Mouse (Mus musculus) midbrain, embryonic 15.5 days (tissue): ENCODE measurements around the gene Kmt2d. TPM values are rescaled to one million over a fixed set of nuclear protein-coding genes. Genes with fewer than 3 reads are reported as not detected.

Source experiments
- ATAC-seq: fragments of 200-750 bp; cut with Nextera tagmentation; replicated peaks from 2 replicates; pipeline ENCODE4 v1.8.0; 2017; ENCODE audit warnings: moderate TSS enrichment
- H3K27ac ChIP-seq: fragments of 300-500 bp; sonication (generic); 2 replicates; pipeline ENCODE4 v1.5.1; 2015; ENCODE audit warnings: mild to moderate bottlenecking, inconsistent platforms
- H3K27me3 ChIP-seq: fragments of 300-500 bp; sonication (generic); replicated peaks from 2 replicates; pipeline ENCODE4 v1.6.1; 2015; ENCODE audit warnings: inconsistent platforms
- H3K36me3 ChIP-seq: fragments of 300-500 bp; sonication (generic); replicated peaks from 2 replicates; pipeline ENCODE4 v1.6.1; 2015; ENCODE audit warnings: inconsistent platforms
- H3K4me1 ChIP-seq: fragments of 300-500 bp; sonication (generic); 2 replicates; pipeline ENCODE4 v1.6.1; 2015; ENCODE audit warnings: inconsistent platforms
- H3K4me2 ChIP-seq: fragments of 300-500 bp; sonication (generic); 2 replicates; pipeline ENCODE4 v1.6.1; 2015; ENCODE audit warnings: inconsistent platforms, mild to moderate bottlenecking, moderate library complexity
- H3K4me3 ChIP-seq: fragments of 300-500 bp; sonication (generic); 2 replicates; pipeline ENCODE4 v1.5.1; 2015; ENCODE audit warnings: mild to moderate bottlenecking, inconsistent platforms
- H3K9ac ChIP-seq: fragments of 300-500 bp; sonication (generic); 2 replicates; pipeline ENCODE4 v1.6.1; 2015; ENCODE audit warnings: mild to moderate bottlenecking, inconsistent platforms
- H3K9me3 ChIP-seq: fragments of 300-500 bp; sonication (generic); 2 replicates; pipeline ENCODE4 v1.6.1; 2016; ENCODE audit warnings: inconsistent platforms
- WGBS: fragments of 180-500 bp; shearing (Covaris S2); methylation state at CpG from one replicate; pipeline ENCODE4 v1.1.7; 2015; ENCODE audit warnings: mixed read lengths; 5-methylcytosine and 5-hydroxymethylcytosine counted together
- polyA plus RNA-seq: library from polyadenylated mRNA; unstranded; fragments of >200 nt; fragmentation: Nextera tagmentation; extraction: Ambion mirVana; gene quantifications from 2 replicates; pipeline ENCODE4 v1.2.1, GENCODE M21; 2015

The Kmt2d gene
- polyA plus RNA-seq, 1 experiment from 2014 or later: 13.5 TPM

- Histone ChIP-seq H3K4me3 (no peak overlapping the region), H3K4me2 (no peak overlapping the region), H3K36me3 (peaks cover 73% of the 10 kb centered on the region), H3K27me3 (no peaks in the 10 kb centered on the region), H3K4me1 (peaks cover 20% of the 10 kb centered on the region), H3K9me3 (no peaks in the 10 kb centered on the region), H3K9ac (no peak overlapping the region), H3K27ac (no peak overlapping the region)
- no peak for ATAC-seq
- 92% methylated on average over 12 of the region's 12 CpGs for WGBS
These were observed 7.5 kb downstream of the Kmt2d start for GRCm38 (mm10) chr15:98863451-98863958.

- Histone ChIP-seq H3K9me3 (no peaks in the 10 kb centered on the region), H3K27me3 (no peaks in the 10 kb centered on the region), H3K4me2 (no peak overlapping the region), H3K4me3 (no peak overlapping the region), H3K4me1 (peaks cover 4% of the 10 kb centered on the region), H3K9ac (no peak overlapping the region), H3K27ac (no peak overlapping the region), H3K36me3 (peaks cover 89% of the 10 kb centered on the region)
- no peak for ATAC-seq
- 87% methylated on average over 21 of the region's 21 CpGs for WGBS
These were observed 9.1 kb downstream of the Kmt2d start for GRCm38 (mm10) chr15:98861701-98862410.

GRCm38 (mm10) chr15:98860921-98861320 is 10.1 kb downstream of the Kmt2d start:
- ATAC-seq: no peak
- Histone ChIP-seq H3K4me2 (no peak overlapping the region), H3K27me3 (no peaks in the 10 kb centered on the region), H3K36me3 (peaks cover 96% of the 10 kb centered on the region), H3K4me1 (no peaks in the 10 kb centered on the region), H3K9ac (no peak overlapping the region), H3K4me3 (no peak overlapping the region), H3K9me3 (no peaks in the 10 kb centered on the region), H3K27ac (no peak overlapping the region)
- WGBS: 98% methylated on average over 18 of the region's 18 CpGs

GRCm38 (mm10) chr15:98859319-98860043 is 11.5 kb downstream of the Kmt2d start:
- 88% methylated on average over 9 of the region's 9 CpGs for WGBS
- Histone ChIP-seq H3K27ac (no peak overlapping the region), H3K4me1 (no peaks in the 10 kb centered on the region), H3K9me3 (no peaks in the 10 kb centered on the region), H3K4me2 (no peak overlapping the region), H3K27me3 (no peaks in the 10 kb centered on the region), H3K4me3 (no peak overlapping the region), H3K36me3 (peaks cover 96% of the 10 kb centered on the region), H3K9ac (no peak overlapping the region)
- no peak for ATAC-seq

GRCm38 (mm10) chr15:98854214-98854613 is 16.8 kb downstream of the Kmt2d start:
- H3K4me1 ChIP-seq: no peaks in the 10 kb centered on the region
- no peaks in the 10 kb centered on the region for H3K27me3 ChIP-seq
- no peak overlapping the region for H3K4me2 ChIP-seq
- no peak overlapping the region for H3K9ac ChIP-seq
- 93% methylated on average over 16 of the region's 16 CpGs for WGBS
- H3K9me3 ChIP-seq: no peaks in the 10 kb centered on the region
- no peak for ATAC-seq
- no peak overlapping the region for H3K27ac ChIP-seq
- peaks cover 96% of the 10 kb centered on the region for H3K36me3 ChIP-seq
- H3K4me3 ChIP-seq: no peak overlapping the region

GRCm38 (mm10) chr15:98853161-98853937 is 17.7 kb downstream of the Kmt2d start:
- no peak overlapping the region for H3K27ac ChIP-seq
- WGBS: 93% methylated on average over 28 of the region's 28 CpGs
- no peak for ATAC-seq
- H3K4me1 ChIP-seq: no peaks in the 10 kb centered on the region
- no peak overlapping the region for H3K4me2 ChIP-seq
- peaks cover 97% of the 10 kb centered on the region for H3K36me3 ChIP-seq
- H3K9me3 ChIP-seq: no peaks in the 10 kb centered on the region
- H3K27me3 ChIP-seq: no peaks in the 10 kb centered on the region
- no peak overlapping the region for H3K9ac ChIP-seq
- no peak overlapping the region for H3K4me3 ChIP-seq

- ATAC-seq: no peak
- no peak overlapping the region for H3K4me3 ChIP-seq
- no peaks in the 10 kb centered on the region for H3K27me3 ChIP-seq
- no peak overlapping the region for H3K9ac ChIP-seq
- no peaks in the 10 kb centered on the region for H3K9me3 ChIP-seq
- no peak overlapping the region for H3K4me2 ChIP-seq
- H3K36me3 ChIP-seq: peaks cover 96% of the 10 kb centered on the region
- H3K4me1 ChIP-seq: no peaks in the 10 kb centered on the region
- no peak overlapping the region for H3K27ac ChIP-seq
- 91% methylated on average over 9 of the region's 9 CpGs for WGBS
These were observed 18.3 kb downstream of the Kmt2d start for GRCm38 (mm10) chr15:98852733-98853132.

GRCm38 (mm10) chr15:98852071-98852470 is 18.9 kb downstream of the Kmt2d start:
- Histone ChIP-seq H3K9ac (no peak overlapping the region), H3K9me3 (no peaks in the 10 kb centered on the region), H3K4me3 (no peak overlapping the region), H3K36me3 (peaks cover 96% of the 10 kb centered on the region), H3K27me3 (no peaks in the 10 kb centered on the region), H3K27ac (no peak overlapping the region), H3K4me1 (no peaks in the 10 kb centered on the region), H3K4me2 (no peak overlapping the region)
- ATAC-seq: no peak
- WGBS: 91% methylated on average over 9 of the region's 9 CpGs

- Histone ChIP-seq H3K27ac (no peak overlapping the region), H3K4me1 (no peaks in the 10 kb centered on the region), H3K27me3 (no peaks in the 10 kb centered on the region), H3K36me3 (peaks cover 96% of the 10 kb centered on the region), H3K9ac (no peak overlapping the region), H3K9me3 (no peaks in the 10 kb centered on the region), H3K4me2 (no peak overlapping the region), H3K4me3 (no peak overlapping the region)
- WGBS: 91% methylated on average over 21 of the region's 21 CpGs
- ATAC-seq: no peak
These were observed 19.7 kb downstream of the Kmt2d start for GRCm38 (mm10) chr15:98851229-98851818.

- WGBS: 94% methylated on average over 14 of the region's 14 CpGs
- Histone ChIP-seq H3K9me3 (no peaks in the 10 kb centered on the region), H3K9ac (no peak overlapping the region), H3K4me1 (no peaks in the 10 kb centered on the region), H3K4me2 (no peak overlapping the region), H3K36me3 (peaks cover 96% of the 10 kb centered on the region), H3K27ac (no peak overlapping the region), H3K27me3 (no peaks in the 10 kb centered on the region), H3K4me3 (no peak overlapping the region)
- ATAC-seq: no peak
These were observed 20.3 kb downstream of the Kmt2d start for GRCm38 (mm10) chr15:98850668-98851067.

GRCm38 (mm10) chr15:98849956-98850600 is 20.9 kb downstream of the Kmt2d start:
- no peaks in the 10 kb centered on the region for H3K4me1 ChIP-seq
- H3K4me2 ChIP-seq: no peak overlapping the region
- H3K27me3 ChIP-seq: no peaks in the 10 kb centered on the region
- H3K36me3 ChIP-seq: peaks cover 97% of the 10 kb centered on the region
- no peaks in the 10 kb centered on the region for H3K9me3 ChIP-seq
- H3K27ac ChIP-seq: no peak overlapping the region
- H3K9ac ChIP-seq: no peak overlapping the region
- no peak overlapping the region for H3K4me3 ChIP-seq
- ATAC-seq: no peak
- WGBS: 92% methylated on average over 16 of the region's 16 CpGs
